Mouse (Mus musculus): ENCODE measurements around the gene Tap2. TPM values are rescaled to one million over a fixed set of nuclear protein-coding genes. Genes with fewer than 3 reads are reported as not detected.
"Not testable (repeated sequence)": the region's sequence is repeated elsewhere in the genome, so short reads cannot be mapped to it uniquely, and the experiment has no call there.

Gene Tap2
- total RNA-seq, 4 experiments from 2014 or later = 10.2 to 18.0 (median 16.3) TPM

DNA sequence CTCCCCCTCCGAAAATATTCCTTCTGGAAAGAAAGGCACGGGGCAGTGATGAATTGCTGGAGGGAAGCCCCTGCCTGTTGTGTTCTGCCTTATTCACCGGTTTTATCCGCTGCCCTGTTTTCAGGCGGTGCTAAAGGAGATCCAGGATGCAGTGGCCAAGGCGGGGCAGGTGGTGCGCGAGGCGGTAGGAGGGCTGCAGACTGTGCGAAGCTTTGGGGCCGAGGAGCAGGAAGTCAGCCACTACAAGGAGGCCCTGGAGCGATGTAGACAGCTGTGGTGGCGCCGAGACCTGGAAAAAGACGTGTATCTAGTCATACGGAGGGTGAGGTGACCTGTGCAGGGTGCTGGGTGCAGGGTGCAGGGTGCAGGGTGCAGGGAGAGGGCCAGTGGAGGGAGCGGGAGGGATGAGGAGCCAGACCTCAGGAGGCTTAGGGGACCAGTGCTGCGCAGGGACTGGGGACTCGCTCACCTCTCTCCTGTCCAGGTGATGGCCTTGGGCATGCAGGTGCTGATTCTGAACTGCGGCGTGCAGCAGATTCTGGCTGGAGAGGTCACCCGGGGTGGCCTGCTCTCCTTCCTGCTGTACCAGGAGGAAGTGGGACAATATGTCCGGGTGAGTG lies 8.5 kb downstream of the Tap2 start:
- peak in 1 of 2 experiments; percentile 2 for DNase-seq (ENCODE audit: low spot score in 2 of 2)

DNA sequence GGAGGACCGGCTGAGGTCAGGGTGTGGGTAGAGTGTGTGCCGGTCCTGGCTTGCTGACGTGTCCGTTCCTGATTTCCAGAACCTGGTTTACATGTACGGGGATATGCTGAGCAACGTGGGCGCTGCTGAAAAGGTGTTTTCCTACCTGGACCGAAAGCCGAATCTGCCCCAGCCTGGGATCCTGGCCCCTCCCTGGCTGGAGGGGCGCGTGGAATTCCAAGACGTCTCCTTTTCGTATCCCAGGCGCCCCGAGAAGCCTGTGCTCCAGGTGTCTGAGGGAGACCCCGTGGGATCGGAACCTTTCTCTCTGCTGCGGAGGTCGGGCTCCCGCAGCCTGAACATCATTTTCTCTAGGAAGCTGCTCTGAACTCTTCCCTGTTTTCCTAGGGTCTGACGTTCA lies 10.6 kb downstream of the Tap2 start:
- DNase-seq (ENCODE audit: low spot score in 2 of 2) = peak in 1 of 2 experiments; percentile 4

DNA sequence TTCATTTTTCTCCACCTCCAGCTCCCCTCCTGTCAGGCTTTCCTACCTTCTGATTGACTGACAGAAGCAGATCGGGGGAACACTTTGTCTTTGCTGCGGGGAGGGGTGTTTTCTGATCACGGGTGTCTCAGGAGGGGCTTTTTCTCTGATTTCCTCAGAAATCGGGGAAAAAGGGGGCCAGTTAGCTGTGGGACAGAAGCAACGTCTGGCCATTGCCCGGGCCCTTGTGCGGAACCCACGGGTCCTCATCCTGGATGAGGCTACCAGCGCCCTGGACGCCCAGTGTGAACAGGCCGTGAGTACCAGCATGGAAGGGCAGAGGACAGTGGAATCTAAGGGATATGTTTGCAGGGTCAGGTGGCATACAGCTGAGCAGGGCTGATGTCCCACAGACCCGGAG lies 11.8 kb downstream of the Tap2 start:
- no peak for DNase-seq (ENCODE audit: low spot score in 2 of 2)

DNA sequence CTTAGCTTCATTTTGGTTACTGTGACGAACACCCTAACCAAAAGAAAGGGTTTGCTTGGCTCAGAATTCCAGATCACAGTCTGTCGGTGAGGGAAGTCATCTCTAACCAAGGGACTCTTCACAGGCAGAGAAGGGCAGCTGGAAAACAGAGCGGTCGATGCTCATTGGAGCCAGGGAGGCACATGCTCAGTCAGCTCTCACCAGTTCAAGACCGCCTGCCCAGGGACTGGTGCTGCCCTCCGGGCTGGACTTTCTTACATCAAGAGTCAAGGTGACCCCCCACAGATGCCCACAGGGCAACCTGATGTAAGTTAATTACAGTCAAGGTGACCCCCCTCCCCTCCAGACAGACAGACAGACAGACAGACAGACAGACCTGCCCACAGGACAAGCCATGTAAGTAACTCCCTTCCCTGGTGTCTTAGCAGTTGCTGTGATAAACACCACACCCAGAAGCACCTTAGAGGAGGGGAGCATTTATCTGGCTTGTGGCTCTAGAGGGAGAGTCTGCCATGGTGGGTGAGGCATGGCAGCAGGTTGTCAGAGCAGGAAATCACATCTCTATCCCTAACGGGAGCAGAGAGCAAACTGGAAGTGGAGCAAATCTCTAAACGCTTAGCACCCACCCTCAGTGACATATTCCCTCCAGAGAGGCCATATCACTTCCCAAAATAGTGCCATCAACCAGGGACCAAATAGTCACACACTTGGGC lies 14.0 kb downstream of the Tap2 start:
- DNase-seq (ENCODE audit: low spot score in 2 of 2) = no peak

DNA sequence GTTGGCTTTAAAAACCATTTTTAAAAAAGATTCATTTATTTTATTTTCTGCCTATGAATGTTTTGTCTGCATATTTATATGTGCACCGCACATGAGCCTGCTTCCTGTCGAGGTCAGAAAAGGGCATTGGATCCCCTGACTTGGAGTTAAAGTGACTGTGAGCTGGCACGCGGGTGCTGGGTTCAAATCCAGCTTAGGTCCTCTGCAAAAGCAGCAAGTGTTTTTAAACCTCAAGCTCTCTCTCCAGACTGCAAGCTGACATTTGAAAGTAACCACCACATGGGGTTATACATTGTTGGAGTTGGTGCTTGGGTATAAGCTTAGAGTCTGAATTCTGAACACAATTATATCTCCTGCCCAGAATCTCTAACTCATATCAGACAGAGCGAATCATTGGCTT lies 14.7 kb downstream of the Tap2 start:
- no peak for DNase-seq (ENCODE audit: low spot score in 2 of 2)

DNA sequence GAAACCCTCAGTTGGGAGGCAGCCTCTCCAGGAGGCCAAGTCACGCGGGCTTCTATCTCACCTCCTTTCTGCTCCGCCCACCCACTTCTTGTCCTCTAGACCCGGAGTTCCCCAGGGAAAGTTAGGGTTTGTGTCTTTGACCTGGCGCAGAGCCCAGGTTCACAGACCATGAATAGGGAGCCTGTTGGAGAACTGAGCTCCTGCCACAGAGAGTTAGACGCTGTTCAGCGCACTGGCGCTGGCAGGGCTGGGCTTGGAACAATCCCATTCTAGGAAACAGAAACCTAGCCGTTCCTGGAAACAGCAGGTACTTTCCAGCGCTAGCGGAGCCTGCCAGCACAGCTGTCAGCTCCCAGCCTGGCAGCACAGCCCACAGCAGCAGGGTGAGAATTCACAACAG lies 15.3 kb downstream of the Tap2 start:
- peak in 1 of 2 experiments; percentile 31 for DNase-seq (ENCODE audit: low spot score in 2 of 2)

DNA sequence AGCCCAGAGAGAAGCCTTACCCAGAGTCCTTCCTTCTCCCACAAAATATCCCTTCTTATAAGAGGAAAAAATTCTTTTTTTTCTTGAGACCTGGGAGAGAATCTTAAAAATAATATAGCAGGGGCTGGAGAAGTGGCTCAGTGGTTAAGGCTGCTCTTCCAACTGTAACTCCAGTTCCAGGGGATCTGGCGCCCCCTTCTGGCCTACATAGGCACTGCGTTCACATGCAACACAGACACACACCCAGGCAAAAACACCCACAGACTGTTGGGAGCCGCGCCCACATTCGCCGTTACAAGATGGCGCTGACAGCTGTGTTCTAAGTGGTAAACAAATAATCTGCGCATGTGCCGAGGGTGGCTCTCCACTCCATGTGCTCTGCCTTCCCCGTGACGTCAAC lies 15.8 kb downstream of the Tap2 start:
- DNase-seq (ENCODE audit: low spot score in 2 of 2) = not testable (repeated sequence)

DNA sequence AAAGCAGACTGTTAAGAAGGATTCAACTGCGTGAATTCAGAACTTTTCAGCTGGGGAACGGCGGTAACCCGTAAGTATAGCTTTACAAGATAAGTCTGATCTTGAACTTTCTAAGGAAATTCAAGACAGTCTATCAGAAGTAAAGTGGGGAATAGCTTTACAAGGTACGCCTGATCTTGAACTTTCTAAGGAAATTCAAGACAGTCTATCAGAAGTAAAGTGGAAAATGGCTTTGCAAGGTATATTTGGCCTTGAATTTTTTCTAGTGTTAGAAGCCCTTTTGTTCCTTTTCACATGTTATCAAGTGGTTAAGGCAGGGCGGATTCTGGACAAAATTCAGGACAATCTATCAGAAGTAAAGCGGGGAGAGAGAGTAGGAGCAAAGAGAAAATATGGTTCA lies 16.5 kb downstream of the Tap2 start:
- not testable (repeated sequence) for DNase-seq (ENCODE audit: low spot score in 2 of 2)

DNA sequence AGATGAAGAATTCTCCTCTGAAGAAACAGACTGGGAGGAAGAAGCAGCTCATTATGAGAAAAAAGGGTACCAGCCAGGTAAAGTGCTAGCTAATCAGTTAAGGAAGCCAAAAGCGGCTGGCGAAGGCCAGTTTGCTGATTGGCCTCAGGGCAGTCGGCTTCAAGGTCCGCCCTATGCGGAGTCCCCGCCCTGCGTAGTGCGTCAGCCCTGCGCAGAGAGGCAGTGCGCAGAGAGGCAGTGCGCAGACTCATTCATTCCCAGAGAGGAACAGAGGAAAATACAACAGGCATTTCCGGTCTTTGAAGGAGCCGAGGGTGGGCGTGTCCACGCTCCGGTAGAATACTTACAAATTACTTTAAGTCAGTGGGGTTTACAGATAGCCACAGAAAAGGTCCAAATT lies 17.1 kb downstream of the Tap2 start:
- not testable (repeated sequence) for DNase-seq (ENCODE audit: low spot score in 2 of 2)

DNA sequence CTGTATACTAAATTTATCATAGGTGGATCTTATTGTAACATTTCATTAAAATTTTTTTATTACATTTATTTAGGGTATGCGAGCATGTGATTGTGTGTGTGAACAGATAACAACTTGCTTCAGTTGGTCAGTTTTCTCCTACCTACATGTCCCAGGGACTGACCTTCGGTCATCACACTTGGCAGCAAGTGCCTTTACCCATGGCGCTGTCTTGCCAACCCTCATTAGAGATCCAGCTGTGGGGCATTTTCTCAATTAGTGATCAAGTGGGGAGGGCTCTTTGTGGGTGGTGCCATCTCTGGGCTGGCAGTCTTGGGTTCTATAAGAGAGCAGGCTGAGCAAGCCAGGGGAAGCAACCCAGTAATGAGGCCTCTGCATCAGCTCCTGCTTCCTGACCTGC lies 21.5 kb downstream of the Tap2 start:
- no peak for DNase-seq (ENCODE audit: low spot score in 2 of 2)

DNA sequence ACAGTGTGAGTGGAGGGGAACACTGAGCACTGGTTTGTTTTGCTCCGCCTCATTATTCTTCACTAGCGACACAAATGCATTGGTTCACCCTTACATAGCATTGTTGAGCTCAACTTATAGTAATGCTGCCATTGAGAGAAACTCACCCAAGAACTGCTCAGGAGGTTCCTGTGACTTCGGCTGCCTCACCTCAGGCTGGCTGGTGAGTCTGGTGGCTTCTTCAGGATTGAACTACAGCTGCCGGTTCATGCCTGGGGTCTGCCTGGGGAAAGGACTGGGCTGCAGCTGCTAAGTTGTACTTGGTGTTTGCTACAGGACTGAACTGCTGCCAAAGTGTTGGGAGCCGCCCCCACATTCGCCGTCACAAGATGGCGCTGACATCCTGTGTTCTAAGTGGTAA lies 22.1 kb downstream of the Tap2 start:
- DNase-seq (ENCODE audit: low spot score in 2 of 2) = no peak

DNA sequence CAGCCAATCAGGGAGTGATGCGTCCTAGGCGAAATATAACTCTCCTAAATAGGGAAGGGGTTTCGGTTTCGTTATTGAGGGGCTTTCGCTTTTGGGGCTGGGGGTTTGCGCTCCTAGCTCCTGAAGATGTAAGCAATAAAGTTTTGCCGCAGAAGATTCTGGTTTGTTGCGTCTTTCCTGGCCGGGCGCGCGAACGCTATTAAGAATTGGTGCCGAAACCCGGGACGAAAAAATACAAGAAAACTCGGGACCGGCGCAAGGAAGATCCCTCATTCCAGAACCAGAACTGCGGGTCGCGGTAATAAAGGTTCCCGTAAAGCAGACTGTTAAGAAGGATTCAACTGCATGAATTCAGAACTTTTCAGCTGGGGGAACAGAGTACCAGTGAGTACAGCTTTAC lies 22.6 kb downstream of the Tap2 start:
- not testable (repeated sequence) for DNase-seq (ENCODE audit: low spot score in 2 of 2)

DNA sequence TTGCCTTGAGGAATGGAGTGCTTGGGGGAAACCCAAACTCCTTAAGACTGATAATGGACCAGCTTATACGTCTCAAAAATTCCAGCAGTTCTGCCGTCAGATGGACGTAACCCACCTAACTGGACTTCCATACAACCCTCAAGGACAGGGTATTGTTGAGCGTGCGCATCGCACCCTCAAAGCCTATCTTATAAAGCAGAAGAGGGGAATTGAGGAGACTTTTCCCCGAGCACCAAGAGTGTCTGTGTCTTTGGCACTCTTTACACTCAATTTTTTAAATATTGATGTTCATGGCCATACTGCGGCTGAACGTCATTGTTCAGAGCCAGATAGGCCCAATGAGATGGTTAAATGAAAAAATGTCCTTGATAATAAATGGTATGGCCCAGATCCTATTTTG lies 27.6 kb downstream of the Tap2 start:
- not testable (repeated sequence) for DNase-seq (ENCODE audit: low spot score in 2 of 2)

DNA sequence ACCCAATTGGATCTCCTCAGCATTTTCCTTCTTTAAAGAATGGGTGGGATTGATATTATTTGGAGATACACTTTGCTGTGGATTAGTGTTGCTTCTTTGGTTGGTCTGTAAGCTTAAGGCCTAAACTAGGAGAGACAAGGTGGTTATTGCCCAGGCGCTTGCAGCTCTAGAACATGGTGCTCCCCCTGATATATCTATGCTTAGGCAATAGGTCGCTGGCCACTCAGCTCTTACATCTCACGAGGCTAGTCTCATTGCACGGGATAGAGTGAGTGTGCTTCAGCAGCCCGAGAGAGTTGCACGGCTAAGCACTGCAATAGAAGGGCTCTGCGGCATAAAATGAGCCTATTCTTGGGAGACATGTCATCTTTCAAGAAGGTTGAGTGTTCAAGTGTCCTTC lies 28.7 kb downstream of the Tap2 start:
- DNase-seq (ENCODE audit: low spot score in 2 of 2) = not testable (repeated sequence)

DNA sequence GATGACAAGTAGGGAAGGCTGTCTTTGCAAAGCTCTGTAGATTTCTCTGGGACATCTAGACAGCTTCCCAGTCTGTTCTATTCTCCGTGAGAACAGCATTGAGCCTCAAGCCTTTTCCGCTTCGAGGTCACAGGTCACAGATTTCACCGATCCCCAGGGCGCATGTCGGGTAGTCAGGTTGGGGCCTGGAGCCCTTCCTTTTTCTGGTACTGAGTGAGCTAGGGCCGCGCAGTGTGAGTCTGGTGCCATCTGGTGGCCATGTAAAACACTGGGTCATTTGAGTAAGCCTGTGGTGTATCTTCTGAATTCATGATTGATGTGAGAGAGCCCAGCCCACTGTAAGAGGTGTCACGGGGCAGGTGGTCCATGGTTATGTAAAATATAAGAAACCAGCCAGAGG lies 31.6 kb downstream of the Tap2 start:
- peak; percentile 23 to 44 for DNase-seq (ENCODE audit: low spot score in 2 of 2)

DNA sequence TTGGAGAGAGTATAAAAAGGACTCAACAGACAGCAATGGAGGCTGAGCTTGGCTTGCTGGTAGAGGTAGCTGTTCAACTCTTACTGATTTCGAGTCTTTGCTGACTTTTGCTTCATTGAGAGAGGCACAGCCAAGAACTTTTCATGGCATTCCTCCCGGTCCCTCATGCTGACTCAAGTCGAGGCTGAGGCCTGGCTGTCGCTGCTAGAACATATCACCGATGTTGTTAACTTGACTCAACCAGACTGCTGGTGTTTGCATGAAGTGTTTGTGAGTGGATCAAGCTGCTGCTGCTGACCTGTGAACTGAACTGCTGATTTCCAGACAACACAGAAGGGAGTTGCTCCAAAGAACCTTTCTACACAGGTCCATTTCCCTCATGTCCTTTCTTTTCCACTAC lies 33.4 kb downstream of the Tap2 start:
- DNase-seq (ENCODE audit: low spot score in 2 of 2) = no peak

DNA sequence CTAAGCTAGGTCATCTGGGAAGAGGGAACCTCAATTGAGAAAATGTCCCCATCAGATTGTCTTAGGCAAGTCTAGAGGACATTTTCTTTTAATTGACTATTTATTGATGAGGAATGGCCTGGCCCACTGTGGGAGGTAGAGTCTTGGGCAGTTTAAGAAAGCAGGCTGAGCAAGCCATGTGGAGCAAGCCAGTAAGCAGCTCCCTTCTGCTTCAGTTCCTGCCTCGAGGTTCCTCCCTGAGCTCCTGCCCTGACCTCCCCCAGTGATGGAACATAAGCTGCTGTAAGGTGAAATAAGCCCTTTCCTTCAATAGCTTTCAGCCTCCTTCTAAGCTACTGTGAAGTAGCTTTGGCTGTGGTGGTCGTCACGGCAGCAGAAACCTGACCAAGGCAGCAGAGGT lies 34.4 kb downstream of the Tap2 start:
- no peak for DNase-seq (ENCODE audit: low spot score in 2 of 2)

DNA sequence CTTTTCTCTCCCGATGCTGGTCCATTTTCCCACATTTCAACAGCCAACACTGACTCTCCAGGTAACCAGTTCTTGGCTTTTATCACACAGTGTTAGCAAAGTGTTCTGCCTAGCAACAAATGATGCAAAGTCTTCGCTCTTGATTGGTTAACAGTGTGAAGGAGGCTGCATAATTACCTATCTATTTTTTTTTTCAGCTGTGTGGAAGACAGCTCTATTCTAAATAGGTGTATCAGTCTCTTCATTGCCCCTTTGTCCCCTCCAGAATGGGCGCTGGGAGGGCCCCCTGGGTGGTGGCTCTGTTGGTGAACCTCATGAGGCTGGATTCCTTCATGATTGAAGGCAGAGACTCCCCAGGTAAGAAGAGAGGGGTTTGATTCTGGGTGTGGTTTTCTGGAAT lies 35.4 kb downstream of the Tap2 start, which contains the start of gene H2-Ob:
TSS of gene H2-Ob (plus strand) at position 198 of the 400 bp plus-strand sequence.
- no peak for DNase-seq (ENCODE audit: low spot score in 2 of 2)

DNA sequence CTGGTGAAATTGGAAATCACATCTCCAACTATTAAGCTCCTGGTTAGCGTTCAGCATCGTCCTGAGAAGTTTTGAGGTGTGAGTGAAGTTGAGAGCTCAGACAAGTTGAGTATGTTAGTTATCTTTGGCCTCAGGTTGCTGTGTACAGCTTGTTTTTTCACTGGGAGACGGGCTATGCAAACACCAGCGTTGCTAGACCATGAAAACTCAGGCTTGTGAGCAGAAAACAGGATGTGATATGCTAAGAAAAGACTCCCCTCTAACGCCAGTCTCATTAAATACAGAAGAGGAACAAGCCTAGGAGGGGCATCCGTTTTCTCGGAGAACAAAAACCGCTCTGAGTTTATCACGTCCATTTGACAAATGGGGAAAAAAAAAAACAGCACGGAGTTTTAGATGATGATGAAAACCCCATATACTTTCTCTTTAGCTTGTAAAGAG lies 36.3 kb downstream of the Tap2 start:
- no peak for DNase-seq (ENCODE audit: low spot score in 2 of 2)

DNA sequence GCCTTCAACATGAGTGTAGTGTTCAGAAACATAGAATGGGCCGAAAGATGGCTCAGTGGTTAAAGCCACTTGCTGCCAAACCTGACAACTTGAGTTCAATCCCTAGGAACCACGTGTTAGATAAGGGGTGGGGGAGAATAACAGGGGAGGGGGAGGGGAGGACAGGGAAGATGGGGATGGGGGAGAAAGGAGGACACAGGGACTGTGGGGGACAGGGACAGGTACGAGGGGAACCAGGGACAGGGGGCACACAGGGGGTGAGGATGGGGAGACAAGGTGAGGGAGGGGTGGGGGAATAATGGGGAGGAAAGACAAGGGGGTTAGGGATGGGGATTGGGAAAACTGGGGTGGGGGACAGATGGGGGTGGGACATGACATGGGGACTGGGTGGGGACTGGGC lies 37.0 kb downstream of the Tap2 start:
- DNase-seq (ENCODE audit: low spot score in 2 of 2) = no peak

DNA sequence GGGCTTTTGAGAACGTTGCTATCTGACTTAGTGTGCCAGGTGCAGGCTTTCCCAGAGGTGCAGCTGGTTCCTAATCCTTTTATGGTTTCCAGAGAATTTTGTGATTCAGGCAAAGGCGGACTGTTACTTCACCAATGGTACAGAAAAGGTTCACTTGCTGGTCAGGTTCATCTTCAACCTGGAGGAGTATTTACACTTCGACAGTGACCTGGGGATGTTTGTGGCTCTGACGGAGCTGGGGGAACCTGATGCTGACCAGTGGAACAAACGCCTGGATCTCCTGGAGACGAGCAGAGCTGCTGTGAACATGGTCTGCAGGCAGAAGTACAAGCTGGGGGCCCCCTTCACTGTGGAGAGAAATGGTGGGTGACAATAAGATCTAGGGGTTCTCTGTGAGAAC lies 37.6 kb downstream of the Tap2 start:
- DNase-seq (ENCODE audit: low spot score in 2 of 2) = no peak

DNA sequence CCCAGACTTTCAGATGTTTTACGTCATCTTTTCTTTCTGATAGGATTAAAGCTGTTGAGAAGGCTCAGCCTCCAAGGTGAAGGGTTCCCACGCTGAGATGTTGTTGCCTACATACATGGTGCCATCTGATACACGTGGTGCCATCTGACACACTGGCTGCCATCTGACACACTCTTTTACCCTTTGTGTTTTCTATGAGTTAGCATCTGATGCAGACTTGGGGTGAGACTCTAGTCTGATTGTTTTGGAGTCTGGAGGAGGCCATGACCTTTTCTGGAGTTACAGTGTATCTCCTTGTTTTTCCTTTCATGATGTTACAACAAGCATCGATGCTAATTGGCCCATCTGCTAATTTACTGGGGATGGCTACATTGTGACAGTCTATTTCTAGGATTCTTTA lies 41.3 kb downstream of the Tap2 start:
- no peak for DNase-seq (ENCODE audit: low spot score in 2 of 2)

DNA sequence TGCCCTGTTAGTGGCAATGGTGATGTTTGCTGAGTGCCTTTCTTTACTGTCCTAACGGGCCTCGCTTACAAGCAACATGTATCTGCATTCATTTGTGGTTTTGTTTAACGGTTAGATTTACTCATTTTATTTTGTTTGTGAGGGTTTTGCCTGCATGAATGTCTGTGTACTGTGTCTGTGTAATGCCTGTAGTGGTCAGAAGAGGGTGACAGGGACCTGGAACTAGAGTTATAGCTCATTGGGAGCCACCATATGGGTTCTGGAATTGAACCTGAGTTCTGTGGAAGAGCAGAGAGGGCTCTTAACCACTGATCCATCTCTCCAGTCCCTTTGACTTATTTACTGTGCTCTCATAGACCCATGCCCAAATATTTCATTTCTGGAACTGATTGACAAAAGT lies 43.7 kb downstream of the Tap2 start:
- DNase-seq (ENCODE audit: low spot score in 2 of 2) = no peak
